Mouse (Mus musculus) stomach, embryonic 14.5 days (tissue): ENCODE data around the gene Gpr37l1. TPM values are rescaled to one million over a fixed set of nuclear protein-coding genes. Genes with fewer than 3 reads are reported as not detected.

Experiments
- ATAC-seq: fragments of 200-750 bp; cut with Nextera tagmentation; 2 replicates; pipeline ENCODE4 v1.8.0; 2017; ENCODE audit warnings: low read depth, moderate TSS enrichment; ENCODE audit not compliant: insufficient number of reproducible peaks, insufficient read depth, low FRiP score
- H3K27ac ChIP-seq: fragments of 300-500 bp; sonication (generic); 2 replicates; pipeline ENCODE4 v1.5.1; 2014; ENCODE audit warnings: mild to moderate bottlenecking, low read length, moderate library complexity, mixed read lengths
- H3K27me3 ChIP-seq: fragments of 300-500 bp; sonication (generic); 2 replicates; pipeline ENCODE4 v1.6.1; 2014; ENCODE audit warnings: low read length, control low read depth, mixed read lengths; ENCODE audit not compliant: control insufficient read depth, insufficient read depth
- H3K36me3 ChIP-seq: fragments of 300-500 bp; sonication (generic); 2 replicates; pipeline ENCODE4 v1.6.1; 2014; ENCODE audit warnings: mild to moderate bottlenecking, control low read depth, low read length, moderate library complexity, mixed read lengths; ENCODE audit not compliant: control insufficient read depth, insufficient read depth
- H3K4me1 ChIP-seq: fragments of 300-500 bp; sonication (generic); 2 replicates; pipeline ENCODE4 v1.6.1; 2014; ENCODE audit warnings: low read length, control low read depth, mixed read lengths; ENCODE audit not compliant: control insufficient read depth, insufficient read depth
- H3K4me2 ChIP-seq: fragments of 300-500 bp; sonication (generic); replicated peaks from 2 replicates; pipeline ENCODE4 v1.6.1; 2014; ENCODE audit warnings: low read depth, low read length, control low read depth
- H3K4me3 ChIP-seq: fragments of 300-500 bp; sonication (generic); 2 replicates; pipeline ENCODE4 v1.5.1; 2014; ENCODE audit warnings: low read depth, low read length, control low read depth
- H3K9ac ChIP-seq: fragments of 300-500 bp; sonication (generic); replicated peaks from 2 replicates; pipeline ENCODE4 v1.6.1; 2014; ENCODE audit warnings: low read depth, mild to moderate bottlenecking, control low read depth, low read length, moderate library complexity, mixed read lengths
- H3K9me3 ChIP-seq: fragments of 300-500 bp; sonication (generic); 2 replicates; pipeline ENCODE4 v1.6.1; 2016; ENCODE audit warnings: low read depth, low read length, control low read depth; ENCODE audit not compliant: control insufficient read depth
- WGBS: fragments of 180-500 bp; shearing (Covaris S2); extraction: QIAGEN DNeasy Blood & Tissue Kit; methylation state at CpG from one replicate; pipeline ENCODE4 v1.1.7; 2014; 5-methylcytosine and 5-hydroxymethylcytosine counted together
- polyA plus RNA-seq: library from polyadenylated mRNA; unstranded; fragments of >200 nt; fragmentation: Nextera tagmentation; extraction: Ambion mirVana; gene quantifications from 2 replicates; pipeline ENCODE4 v1.2.1, GENCODE M21; 2014

Gene Gpr37l1
- 0.69 and 0.71 TPM in 2 replicates for polyA plus RNA-seq

DNA sequence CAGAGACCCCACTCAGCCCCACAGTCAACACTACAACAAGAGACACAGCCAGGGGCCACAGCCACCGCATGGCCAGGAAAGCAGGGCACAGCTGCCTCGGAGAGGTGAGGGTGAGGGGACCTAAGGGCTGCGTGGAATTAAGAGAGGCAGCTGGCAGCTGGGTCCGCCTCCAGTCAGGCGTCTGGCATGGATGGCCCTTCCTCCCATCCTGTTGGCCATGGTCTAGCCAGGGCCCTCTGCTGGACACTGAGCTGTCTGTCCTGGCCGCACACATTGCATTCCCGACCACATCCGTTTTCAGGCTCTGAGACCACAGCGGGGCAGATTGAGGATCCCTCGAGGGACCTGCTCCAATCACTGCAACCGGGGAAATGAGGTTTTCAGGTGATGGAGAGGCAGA lies at the start of gene Gpr37l1:
Gene Gpr37l1, minus strand, starts transcription at position 247 of the 400 bp plus-strand sequence.
- no peak within 1 kb of the TSS for H3K4me3 ChIP-seq
- no peak for ATAC-seq

DNA sequence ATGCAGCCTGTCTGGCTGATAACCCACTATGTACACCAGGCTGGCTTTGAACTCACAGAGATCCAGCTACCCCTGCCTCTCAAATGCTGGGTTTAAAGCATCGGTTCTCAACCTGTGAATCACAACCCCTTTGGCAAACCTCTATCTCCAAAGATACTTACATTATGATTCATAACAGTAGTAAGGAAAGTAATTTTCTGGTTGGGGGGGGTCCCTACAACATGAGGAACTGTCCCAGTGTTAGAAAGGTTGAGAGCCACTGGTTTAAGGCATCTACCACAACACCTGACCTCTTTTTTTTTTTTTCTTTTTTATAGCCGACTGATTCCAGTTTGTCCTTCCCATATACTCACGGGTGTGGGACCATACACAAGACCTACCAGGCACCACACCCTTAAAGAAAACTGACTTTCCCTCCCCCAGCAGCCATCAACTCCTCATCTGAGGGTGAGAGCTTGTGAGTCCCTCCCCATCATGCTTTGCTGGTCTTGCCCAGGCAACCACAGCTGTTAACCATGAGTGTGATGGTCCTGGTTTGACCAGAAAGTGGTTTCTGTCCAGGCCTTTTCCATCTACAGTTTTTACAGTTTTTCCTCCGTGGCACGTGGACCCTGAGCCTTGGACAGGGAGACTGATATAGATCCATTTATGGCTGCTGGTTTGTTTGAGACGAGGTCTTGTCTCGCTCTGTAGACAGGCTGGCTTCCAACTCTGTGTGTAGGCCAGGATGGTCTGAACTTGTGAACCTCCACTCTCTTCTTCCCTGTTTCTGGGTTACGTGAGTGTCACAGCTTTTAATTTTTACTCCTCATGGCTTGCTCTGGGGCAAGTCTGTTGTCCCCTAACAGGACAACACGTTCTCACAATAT lies 46.5 kb upstream of the Gpr37l1 start:
- no peak overlapping the region for H3K4me2 ChIP-seq
- no peaks in the 10 kb centered on the region for H3K4me1 ChIP-seq
- H3K36me3 ChIP-seq: no peaks in the 10 kb centered on the region
- no peaks in the 10 kb centered on the region for H3K27me3 ChIP-seq
- no peak overlapping the region for H3K9ac ChIP-seq
- H3K27ac ChIP-seq: no peak overlapping the region
- no peak overlapping the region for H3K4me3 ChIP-seq
- 82% methylated on average over 9 of the region's 9 CpGs for WGBS
- H3K9me3 ChIP-seq: no peaks in the 10 kb centered on the region
- ATAC-seq: no peak

More for the DNA sequence above, at the start of gene Gpr37l1:
- Histone ChIP-seq H3K36me3 (no peaks in the 10 kb centered on the region), H3K9ac (no peak within 1 kb of the TSS), H3K4me2 (no peak within 1 kb of the TSS), H3K9me3 (no peaks in the 10 kb centered on the region), H3K27ac (no peak within 1 kb of the TSS), H3K4me1 (peaks cover 3% of the 10 kb centered on the region; the same call in 1 of the 2 replicates), H3K27me3 (no peaks in the 10 kb centered on the region)
- WGBS: 72% methylated on average over 11 of the region's 11 CpGs

GRCm38 (mm10) chr1:135210421-135210820 lies 42.9 kb upstream of the Gpr37l1 start:
- H3K36me3 ChIP-seq: no peaks in the 10 kb centered on the region
- no peak overlapping the region for H3K4me2 ChIP-seq
- H3K9me3 ChIP-seq: no peaks in the 10 kb centered on the region
- H3K27me3 ChIP-seq: no peaks in the 10 kb centered on the region
- H3K4me1 ChIP-seq: no peaks in the 10 kb centered on the region
- ATAC-seq: no peak
- no peak overlapping the region for H3K27ac ChIP-seq
- WGBS: 41% methylated on average over 5 of the region's 5 CpGs
- H3K4me3 ChIP-seq: no peak overlapping the region
- H3K9ac ChIP-seq: no peak overlapping the region

GRCm38 (mm10) chr1:135208716-135209115 lies 41.2 kb upstream of the Gpr37l1 start:
- Histone ChIP-seq H3K4me3 (no peak overlapping the region), H3K9me3 (no peaks in the 10 kb centered on the region), H3K4me2 (no peak overlapping the region), H3K9ac (no peak overlapping the region), H3K27me3 (no peaks in the 10 kb centered on the region), H3K36me3 (no peaks in the 10 kb centered on the region), H3K27ac (no peak overlapping the region), H3K4me1 (no peaks in the 10 kb centered on the region)
- 59% methylated on average over 9 of the region's 9 CpGs for WGBS
- ATAC-seq: peak; percentile 64; the same call in 1 of the 2 replicates

DNA sequence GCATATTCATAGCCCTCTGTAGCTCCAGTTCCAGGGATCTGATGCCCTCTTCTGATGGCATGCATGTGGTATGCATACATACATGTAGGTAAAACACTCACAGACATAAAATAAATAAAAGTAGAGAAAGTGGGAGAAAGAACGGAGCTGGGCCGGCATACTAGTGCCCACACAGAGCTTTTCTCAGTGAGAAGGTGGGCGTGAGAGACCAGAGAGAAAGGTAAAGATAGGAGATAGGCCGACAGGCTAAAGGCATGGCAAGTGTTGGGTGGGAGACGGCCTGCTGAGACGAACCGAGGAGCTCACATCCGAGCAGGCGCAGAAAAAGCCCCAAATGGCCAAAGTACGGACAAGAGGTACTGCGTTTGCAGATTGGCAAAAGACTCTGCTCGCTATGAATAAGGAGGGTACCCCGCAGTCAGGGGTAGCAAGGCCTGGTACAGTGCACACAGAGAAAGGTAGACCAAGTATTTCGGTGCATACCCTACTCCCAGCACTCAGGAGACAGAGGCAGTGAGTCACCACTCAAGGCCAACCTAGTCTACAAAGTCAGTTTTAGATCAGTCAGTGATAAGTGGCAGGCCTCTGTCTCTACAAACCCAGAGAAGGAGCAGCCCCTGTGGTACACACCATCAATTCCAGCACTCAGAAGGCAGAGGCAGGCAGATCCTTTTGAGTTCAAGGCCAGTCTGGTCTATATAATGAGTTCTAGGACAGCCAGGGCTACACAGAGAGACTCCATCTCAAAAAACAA lies 39.3 kb upstream of the Gpr37l1 start:
- no peak overlapping the region for H3K4me2 ChIP-seq
- H3K36me3 ChIP-seq: no peaks in the 10 kb centered on the region
- no peaks in the 10 kb centered on the region for H3K9me3 ChIP-seq
- no peak for ATAC-seq
- no peaks in the 10 kb centered on the region for H3K4me1 ChIP-seq
- no peak overlapping the region for H3K4me3 ChIP-seq
- H3K9ac ChIP-seq: no peak overlapping the region
- no peaks in the 10 kb centered on the region for H3K27me3 ChIP-seq
- 88% methylated on average over 14 of the region's 14 CpGs for WGBS
- H3K27ac ChIP-seq: no peak overlapping the region

- Histone ChIP-seq H3K4me3 (no peak overlapping the region), H3K4me1 (no peaks in the 10 kb centered on the region), H3K27me3 (no peaks in the 10 kb centered on the region), H3K4me2 (no peak overlapping the region), H3K27ac (peak overlapping the region; percentile 68; the same call in 1 of the 2 replicates), H3K9me3 (no peaks in the 10 kb centered on the region), H3K36me3 (no peaks in the 10 kb centered on the region), H3K9ac (no peak overlapping the region)
- ATAC-seq: no peak
- WGBS: 55% methylated on average over 4 of the region's 4 CpGs
These were observed 37.8 kb upstream of the Gpr37l1 start for GRCm38 (mm10) chr1:135205257-135205656.

DNA sequence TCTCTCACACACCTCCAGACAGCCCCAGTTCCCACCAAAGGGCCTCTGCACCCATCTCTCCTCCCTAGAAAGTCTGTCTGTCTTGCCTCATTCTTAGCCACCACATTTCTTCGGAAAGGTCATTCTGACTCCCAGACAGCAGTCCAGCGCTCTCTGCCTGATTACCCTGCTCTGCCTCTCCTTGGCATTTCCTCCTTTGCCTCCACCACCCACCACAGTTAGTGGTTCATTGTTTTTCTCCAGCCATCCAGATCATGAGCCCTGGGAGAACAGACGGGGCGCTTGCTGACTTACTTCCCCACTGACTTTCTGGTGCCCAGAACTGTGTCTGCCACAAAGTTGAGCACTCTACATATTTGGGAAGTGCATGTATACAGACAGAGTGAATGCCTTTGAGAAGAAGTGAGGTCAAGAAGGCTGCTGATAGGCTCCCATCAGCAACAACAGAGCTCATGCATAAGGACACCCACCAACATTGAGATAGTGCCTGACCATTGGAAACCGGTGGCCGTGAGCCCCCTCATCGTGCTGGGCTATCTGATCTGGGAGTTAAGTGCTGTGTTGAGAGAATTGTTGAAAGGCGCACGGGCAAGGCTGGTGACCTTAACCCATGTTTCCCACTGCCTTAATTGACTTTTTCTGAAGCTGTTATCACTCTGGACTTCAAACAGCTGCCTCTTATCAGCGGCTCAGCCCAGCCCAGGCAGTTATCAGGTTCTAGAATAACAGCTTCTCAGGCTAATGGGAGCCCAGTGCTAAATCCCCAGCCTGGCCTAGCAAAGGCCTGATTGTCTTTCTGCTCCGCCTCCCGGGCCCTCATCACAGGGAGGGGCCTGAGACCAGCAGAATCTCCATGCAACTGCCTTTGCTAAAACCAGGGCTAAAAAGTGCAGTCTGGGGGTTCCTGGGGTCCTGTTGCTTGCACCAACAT lies 37.0 kb upstream of the Gpr37l1 start:
- Histone ChIP-seq H3K4me3 (no peak overlapping the region), H3K4me1 (no peaks in the 10 kb centered on the region), H3K27me3 (no peaks in the 10 kb centered on the region), H3K9ac (no peak overlapping the region), H3K4me2 (no peak overlapping the region), H3K27ac (peak overlapping the region; percentile 68; the same call in 1 of the 2 replicates), H3K36me3 (no peaks in the 10 kb centered on the region), H3K9me3 (no peaks in the 10 kb centered on the region)
- 30% methylated on average over 12 of the region's 12 CpGs for WGBS
- ATAC-seq: peak; percentile 87

DNA sequence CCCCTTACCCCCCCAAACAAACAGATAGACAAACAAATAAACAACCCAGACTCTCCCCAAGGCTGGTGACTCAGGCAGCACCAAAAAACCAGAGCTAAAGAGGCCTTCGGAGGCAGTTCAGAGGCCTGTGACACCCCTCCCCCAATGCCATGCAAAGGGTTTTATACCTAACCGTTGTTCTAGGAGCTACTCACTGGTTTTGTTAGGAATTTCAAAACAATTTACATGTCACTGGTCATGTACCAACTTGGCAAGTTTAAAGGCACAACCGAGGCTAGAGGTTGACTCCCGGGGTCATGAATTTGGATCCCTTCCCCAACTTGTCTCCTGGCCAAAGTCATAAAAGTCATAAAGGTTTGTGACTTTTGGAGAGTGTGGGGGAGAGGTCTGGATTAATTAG lies 32.9 kb upstream of the Gpr37l1 start:
- no peaks in the 10 kb centered on the region for H3K36me3 ChIP-seq
- 80% methylated on average over 4 of the region's 4 CpGs for WGBS
- no peaks in the 10 kb centered on the region for H3K27me3 ChIP-seq
- H3K4me3 ChIP-seq: no peak overlapping the region
- H3K9me3 ChIP-seq: no peaks in the 10 kb centered on the region
- no peak overlapping the region for H3K4me2 ChIP-seq
- no peak for ATAC-seq
- no peak overlapping the region for H3K27ac ChIP-seq
- no peaks in the 10 kb centered on the region for H3K4me1 ChIP-seq
- H3K9ac ChIP-seq: no peak overlapping the region
